Mouse (Mus musculus) CH12.LX (cell line): ENCODE results near the gene Crip1. TPM values are rescaled to one million over a fixed set of nuclear protein-coding genes. Genes with fewer than 3 reads are reported as not detected.
A peak's percentile ranks its signal among the peaks of the same experiment; 100 is the strongest.

Experiments used
- DNase-seq: peaks from one replicate; pipeline ENCODE4 v3.0.0-alpha.2; 2013; ENCODE audit errors: extremely low read depth
- H3K27ac ChIP-seq: 2 replicates; pipeline ENCODE4 v1.5.1; 2012; ENCODE audit warnings: low read depth, mild to moderate bottlenecking, control low read depth, moderate library complexity; ENCODE audit not compliant: insufficient read depth
- H3K27me3 ChIP-seq: replicated peaks from 2 replicates; pipeline ENCODE3; 2012; ENCODE audit warnings: inconsistent platforms
- H3K36me3 ChIP-seq, 2 experiments: replicated peaks in 1 of 2; 2 replicates each; pipeline versions ENCODE3 to v1.6.1; 2012; ENCODE audit warnings: inconsistent platforms in 1 of 2, low read length in 1 of 2, mild to moderate bottlenecking in 1 of 2, mixed read lengths in 1 of 2, moderate library complexity in 1 of 2; ENCODE audit not compliant: control insufficient read depth in 1 of 2, insufficient read depth in 1 of 2
- H3K4me1 ChIP-seq, 2 experiments: 2 replicates each; pipeline ENCODE4 v1.6.1; 2012; ENCODE audit warnings: inconsistent platforms in 1 of 2, moderate library complexity in 1 of 2; ENCODE audit not compliant: insufficient read depth in 2 of 2, control insufficient read depth in 1 of 2
- H3K4me2 ChIP-seq: 2 replicates; pipeline ENCODE4 v1.6.1; 2012; ENCODE audit warnings: low read depth, mild to moderate bottlenecking, control low read depth; ENCODE audit not compliant: poor library complexity, insufficient read depth, severe bottlenecking
- H3K4me3 ChIP-seq, 3 experiments: fragments of 150-350 bp in 1 of 3; sonication (generic) in 1 of 3; replicated peaks in 1 of 3; 2 replicates each; pipeline versions ENCODE3 to v1.5.1; 2011 to 2012; ENCODE audit warnings: low read depth in 2 of 3, low read length in 2 of 3, mild to moderate bottlenecking in 2 of 3, moderate library complexity in 2 of 3, control low read depth in 1 of 3, improper control_type of control experiment in 1 of 3, inconsistent platforms in 1 of 3, mixed read lengths in 1 of 3; ENCODE audit not compliant: poor library complexity in 1 of 3
- H3K79me2 ChIP-seq: replicated peaks from 2 replicates; pipeline ENCODE4 v1.6.1; 2012; ENCODE audit warnings: mild to moderate bottlenecking, moderate library complexity; ENCODE audit not compliant: control insufficient read depth, poor library complexity, insufficient read depth, severe bottlenecking; ENCODE audit errors: extremely low read depth
- H3K9ac ChIP-seq: 2 replicates; pipeline ENCODE4 v1.6.1; 2012; ENCODE audit warnings: low read depth, mild to moderate bottlenecking, control low read depth, moderate library complexity; ENCODE audit not compliant: insufficient read depth
- H3K9me3 ChIP-seq: replicated peaks from 2 replicates; pipeline ENCODE3; 2012; ENCODE audit warnings: low read length, inconsistent platforms, mixed read lengths
- CTCF ChIP-seq, 2 experiments: IDR thresholded peaks in 1 of 2; conservative IDR thresholded peaks in 1 of 2; 2 replicates each; pipeline ENCODE4 v1.5.1; 2011 to 2012; ENCODE audit warnings: low read depth in 2 of 2, low read length in 2 of 2, improper control_type of control experiment in 1 of 2, inconsistent platforms in 1 of 2, mild to moderate bottlenecking in 1 of 2, moderate library complexity in 1 of 2
- E2F4 ChIP-seq: IDR thresholded peaks from 2 replicates; pipeline ENCODE4 v1.6.1; 2011; ENCODE audit warnings: low read depth, low read length, improper control_type of control experiment; ENCODE audit not compliant: insufficient replicate concordance
- GABPA ChIP-seq: IDR thresholded peaks from 2 replicates; pipeline ENCODE4 v1.6.1; 2012; ENCODE audit warnings: low read depth, low read length, improper control_type of control experiment, inconsistent platforms; ENCODE audit not compliant: insufficient replicate concordance
- JUND ChIP-seq: conservative IDR thresholded peaks from 2 replicates; pipeline ENCODE4 v1.6.1; 2011; ENCODE audit warnings: low read depth, low read length, improper control_type of control experiment
- KAT2A ChIP-seq: IDR thresholded peaks from 2 replicates; pipeline ENCODE4 v1.6.1; 2012; ENCODE audit warnings: low read length, improper control_type of control experiment, inconsistent platforms; ENCODE audit not compliant: insufficient replicate concordance
- PAX5 ChIP-seq: IDR thresholded peaks from 2 replicates; pipeline ENCODE4 v1.6.1; 2012; ENCODE audit warnings: low read length, inconsistent platforms, mixed read lengths
- RAD21 ChIP-seq: IDR thresholded peaks from 2 replicates; pipeline ENCODE4 v1.6.1; 2011; ENCODE audit warnings: low read depth, mild to moderate bottlenecking, low read length, improper control_type of control experiment, moderate library complexity
- RCOR1 ChIP-seq: conservative IDR thresholded peaks from 2 replicates; pipeline ENCODE4 v1.6.1; 2012; ENCODE audit warnings: low read depth, mild to moderate bottlenecking, inconsistent platforms, low read length, improper control_type of control experiment
- SMC3 ChIP-seq: IDR thresholded peaks from 2 replicates; pipeline ENCODE4 v1.6.1; 2011; ENCODE audit warnings: low read depth, low read length, improper control_type of control experiment
- TCF12 ChIP-seq: IDR thresholded peaks from 2 replicates; pipeline ENCODE4 v1.6.1; 2014; ENCODE audit warnings: low read depth, mild to moderate bottlenecking, inconsistent platforms, low read length, improper control_type of control experiment
- UBTF ChIP-seq: IDR thresholded peaks from 2 replicates; pipeline ENCODE4 v1.6.1; 2012; ENCODE audit warnings: low read depth, mild to moderate bottlenecking, inconsistent platforms, low read length, improper control_type of control experiment, moderate library complexity
- USF2 ChIP-seq: conservative IDR thresholded peaks from 2 replicates; pipeline ENCODE4 v1.6.1; 2011; ENCODE audit warnings: low read depth, low read length, improper control_type of control experiment
- ZC3H11A ChIP-seq: IDR thresholded peaks from 2 replicates; pipeline ENCODE4 v1.6.1; 2012; ENCODE audit warnings: low read depth, mild to moderate bottlenecking, inconsistent platforms, low read length, improper control_type of control experiment
- dilution Hi-C: fragments of 300-500 bp; cut with MboI; formaldehyde crosslinking; loops from 2 replicates; pipeline ENCODE4 v1.14.3; 2020; ENCODE audit warnings: low sequenced_read_pairs; ENCODE audit not compliant: extremely low pct_unique_long_range_greater_than_20kb, extremely low pct_ligation_motif_present
- in situ Hi-C: fragments of 300-500 bp; cut with MboI; formaldehyde crosslinking; loops from 3 replicates; pipeline ENCODE4 v1.14.3; 2019; ENCODE audit warnings: low sequenced_read_pairs, low pct_ligation_motif_present, low pct_unique_long_range_greater_than_20kb, mixed read lengths
- polyA plus RNA-seq: library from polyadenylated mRNA; unstranded; fragments of >175 nt; gene quantifications from 2 replicates; pipeline ENCODE4 v1.2.1, GENCODE M21; 2012; ENCODE audit warnings: low read depth; ENCODE audit not compliant: insufficient read length
- total RNA-seq, 2 experiments: library from RNA; depleted of rRNA; stranded (reverse); fragments of 300-350 nt in 1 of 2; fragments of >200 nt in 1 of 2; gene quantifications; 2 replicates each; pipeline ENCODE4 v1.2.3; 2012 to 2014

The Crip1 gene
- total and polyA plus RNA-seq, 3 experiments, result 2.0 to 77.2 (median 2.8) TPM

DNA sequence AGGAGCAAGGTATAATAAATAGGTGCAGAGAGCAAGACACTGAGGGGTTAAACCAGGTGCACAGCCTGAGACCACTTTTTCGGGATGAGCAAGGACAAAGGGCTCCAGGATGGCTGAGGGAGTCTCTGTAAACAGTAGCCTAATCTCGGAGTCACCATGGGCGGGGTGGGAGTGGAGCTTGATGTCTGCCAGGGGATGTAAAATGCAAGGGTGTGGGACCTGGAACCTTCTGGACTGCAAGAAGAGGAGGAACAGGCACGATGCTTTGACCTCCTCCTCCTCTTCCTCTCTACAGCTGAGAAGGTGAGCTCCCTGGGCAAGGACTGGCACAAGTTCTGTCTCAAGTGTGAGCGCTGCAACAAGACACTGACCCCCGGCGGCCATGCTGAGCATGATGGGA is 3.0 kb upstream of the Crip1 start:
- DNase-seq, result no peak
- H3K36me3 ChIP-seq, result peaks cover 5 to 31% of the 10 kb centered on the region in 2 experiments
- no peak overlapping the region for H3K4me3 ChIP-seq
- H3K4me2 ChIP-seq, result no peak overlapping the region
- peaks cover 23% of the 10 kb centered on the region for H3K9me3 ChIP-seq
- no peak overlapping the region for H3K27ac ChIP-seq
- TF ChIP-seq KAT2A (no peak), ZC3H11A (no peak), PAX5 (no peak), CTCF (conservative IDR thresholded peaks at IDR 0.05 in 1 of 2, IDR thresholded peaks at IDR 0.05 in 1 of 2; ENCODE audit: low read depth in 2 of 2, low read length in 2 of 2) (peak in 1 of 2 experiments; percentile 11; a peak in 1 of 4 replicates)
- H3K27me3 ChIP-seq, result peaks cover 8% of the 10 kb centered on the region
- no peaks in the 10 kb centered on the region for H3K79me2 ChIP-seq
- peaks cover 7 to 21% of the 10 kb centered on the region in 2 experiments for H3K4me1 ChIP-seq
- dilution Hi-C loops (no loop called here), in situ Hi-C loops (no loop called here)
- H3K9ac ChIP-seq, result no peak overlapping the region

DNA sequence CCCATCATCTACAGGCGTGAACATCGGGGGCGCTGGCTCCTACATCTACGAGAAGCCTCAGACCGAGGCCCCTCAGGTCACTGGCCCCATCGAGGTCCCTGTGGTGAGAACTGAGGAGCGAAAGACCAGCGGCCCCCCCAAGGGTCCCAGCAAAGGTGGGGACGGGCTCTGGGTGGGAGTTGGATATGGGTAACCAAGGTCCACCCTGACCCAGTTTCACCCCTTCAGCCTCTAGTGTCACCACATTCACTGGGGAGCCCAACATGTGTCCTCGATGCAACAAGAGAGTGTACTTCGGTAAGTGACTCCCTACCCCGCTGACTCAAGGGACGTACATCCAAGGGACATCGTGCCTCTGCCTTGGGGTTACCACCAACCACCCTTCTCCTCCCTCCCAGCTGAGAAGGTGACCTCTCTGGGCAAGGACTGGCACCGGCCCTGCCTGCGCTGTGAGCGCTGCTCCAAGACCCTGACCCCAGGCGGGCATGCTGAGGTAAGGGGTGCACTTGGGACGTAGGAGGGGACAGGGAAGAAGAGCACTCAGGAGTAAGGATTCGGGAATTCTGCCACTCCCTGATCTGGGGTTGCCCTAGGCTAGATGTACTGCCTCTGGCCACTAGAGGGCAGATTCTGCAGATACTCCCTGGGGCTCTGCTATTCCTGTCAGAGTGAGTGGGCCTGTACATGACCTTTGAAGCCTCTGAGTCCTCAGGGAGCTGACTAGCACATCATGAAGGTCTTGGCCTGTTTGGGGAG is 1.9 kb upstream of the Crip1 start:
- no peaks in the 10 kb centered on the region for H3K79me2 ChIP-seq
- dilution Hi-C loops, result no loop called here
- H3K4me3 ChIP-seq, result no peak overlapping the region
- peaks cover 22% of the 10 kb centered on the region for H3K9me3 ChIP-seq
- no peak overlapping the region for H3K9ac ChIP-seq
- peaks cover 0 to 21% of the 10 kb centered on the region in 2 experiments for H3K36me3 ChIP-seq
- in situ Hi-C loops, result no loop called here
- H3K27ac ChIP-seq, result no peak overlapping the region
- H3K27me3 ChIP-seq, result peaks cover 15% of the 10 kb centered on the region
- TF ChIP-seq SMC3 (peak; percentile 51), CTCF (conservative IDR thresholded peaks at IDR 0.05 in 1 of 2, IDR thresholded peaks at IDR 0.05 in 1 of 2; ENCODE audit: low read depth in 2 of 2, low read length in 2 of 2) (peak; percentile 77 to 90), RAD21 (peak; percentile 11), TCF12 (no peak), ZC3H11A (no peak)
- no peak overlapping the region for H3K4me2 ChIP-seq
- DNase-seq, result peak; percentile 33
- H3K4me1 ChIP-seq, result peaks cover 10 to 25% of the 10 kb centered on the region in 2 experiments

DNA sequence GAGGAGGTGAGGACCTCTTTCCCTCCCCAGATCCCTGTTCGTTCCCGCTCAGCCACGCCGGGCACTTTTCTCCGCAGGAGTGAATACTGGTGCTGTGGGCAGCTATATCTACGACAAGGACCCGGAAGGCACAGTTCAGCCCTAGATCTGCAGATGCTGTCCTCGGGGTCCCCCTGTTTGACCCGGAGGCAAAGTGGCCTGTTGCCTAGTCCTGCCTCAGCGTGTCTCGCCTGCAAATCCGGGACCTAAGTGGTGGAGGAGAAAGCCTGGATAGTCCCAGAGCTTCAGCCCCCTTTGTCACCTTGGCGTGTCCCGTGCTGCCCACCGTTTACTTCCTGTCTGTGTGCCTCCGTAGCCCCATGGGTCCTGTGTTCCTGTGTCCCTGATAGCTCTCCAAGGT is 1.2 kb upstream of the Crip1 start:
- Histone ChIP-seq H3K4me2 (no peak overlapping the region), H3K79me2 (no peaks in the 10 kb centered on the region), H3K4me1 (peaks cover 10 to 25% of the 10 kb centered on the region in 2 experiments), H3K9ac (no peak overlapping the region), H3K36me3 (peaks cover 0 to 14% of the 10 kb centered on the region in 2 experiments), H3K9me3 (peaks cover 15% of the 10 kb centered on the region), H3K27ac (no peak overlapping the region), H3K27me3 (peaks cover 21% of the 10 kb centered on the region), H3K4me3 (no peak overlapping the region)
- no peak for TF ChIP-seq RCOR1
- TF ChIP-seq GABPA, result no peak
- no peak for TF ChIP-seq UBTF
- TF ChIP-seq USF2, result no peak
- no peak for TF ChIP-seq E2F4
- TF ChIP-seq JUND, result no peak
- dilution Hi-C loops, result no loop called here
- in situ Hi-C loops, result no loop called here
- DNase-seq, result no peak
